Mouse (Mus musculus): Measurements from ENCODE around the gene Fam193a. TPM values are rescaled to one million over a fixed set of nuclear protein-coding genes. Genes with fewer than 3 reads are reported as not detected.

The Fam193a gene
- polyA plus RNA-seq, 1 experiment from 2014 or later: 17.8 TPM

DNA sequence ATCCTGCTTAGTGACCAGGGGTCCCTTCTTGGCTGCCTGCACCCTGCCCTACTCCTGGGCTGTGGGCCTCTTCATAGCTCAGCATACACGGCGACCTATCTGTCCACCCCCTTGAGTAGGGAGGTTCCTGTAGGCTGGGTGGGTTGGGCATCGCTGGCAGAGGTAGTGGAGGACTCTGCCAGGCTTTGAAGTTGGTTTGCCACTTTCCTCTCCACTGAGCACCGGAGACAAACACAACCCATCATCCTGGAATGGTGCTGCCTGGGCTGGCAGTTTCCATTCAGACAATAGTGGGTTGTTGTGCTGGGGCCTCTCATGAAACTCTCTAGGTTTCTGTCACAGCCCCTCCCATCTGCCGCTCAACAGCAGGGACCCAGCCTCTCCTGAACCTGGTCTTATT, 160.4 kb downstream of the Fam193a start:
- Histone ChIP-seq H3K4me1 (no peaks in the 10 kb centered on the region), H3K4me2 (replicated peaks) (no peak overlapping the region), H3K9me3 (replicated peaks) (no peaks in the 10 kb centered on the region), H3K9ac (no peak overlapping the region), H3K27ac (no peak overlapping the region), H3K4me3 (no peak overlapping the region), H3K36me3 (no peaks in the 10 kb centered on the region), H3K27me3 (peaks cover 12% of the 10 kb centered on the region)
- no peak for ATAC-seq (ENCODE audit: low FRiP score)
- WGBS: 76% methylated on average over 5 of the region's 5 CpGs

- ATAC-seq (ENCODE audit: low FRiP score): no peak
- no peak overlapping the region for H3K4me2 ChIP-seq (replicated peaks)
- no peaks in the 10 kb centered on the region for H3K36me3 ChIP-seq
- no peak overlapping the region for H3K4me3 ChIP-seq
- H3K9me3 ChIP-seq (replicated peaks): no peaks in the 10 kb centered on the region
- peaks cover 12% of the 10 kb centered on the region for H3K27me3 ChIP-seq
- H3K9ac ChIP-seq: no peak overlapping the region
- H3K4me1 ChIP-seq: no peaks in the 10 kb centered on the region
- WGBS: 46% methylated on average over 4 of the region's 4 CpGs
- H3K27ac ChIP-seq: no peak overlapping the region
Observed at GRCm38 (mm10) chr5:34530687-34531086, 161.0 kb downstream of the Fam193a start.

GRCm38 (mm10) chr5:34533066-34533465, 163.3 kb downstream of the Fam193a start:
- Histone ChIP-seq H3K4me2 (replicated peaks) (no peak overlapping the region), H3K9me3 (replicated peaks) (no peaks in the 10 kb centered on the region), H3K27ac (no peak overlapping the region), H3K27me3 (no peaks in the 10 kb centered on the region), H3K4me3 (no peak overlapping the region), H3K4me1 (no peaks in the 10 kb centered on the region), H3K36me3 (no peaks in the 10 kb centered on the region), H3K9ac (no peak overlapping the region)
- WGBS: 71% methylated on average over 5 of the region's 5 CpGs
- no peak for ATAC-seq (ENCODE audit: low FRiP score)

- H3K4me2 ChIP-seq (replicated peaks): no peak overlapping the region
- no peak overlapping the region for H3K4me3 ChIP-seq
- H3K27me3 ChIP-seq: no peaks in the 10 kb centered on the region
- 69% methylated on average over 3 of the region's 3 CpGs for WGBS
- no peak overlapping the region for H3K9ac ChIP-seq
- ATAC-seq (ENCODE audit: low FRiP score): no peak
- H3K27ac ChIP-seq: no peak overlapping the region
- H3K36me3 ChIP-seq: no peaks in the 10 kb centered on the region
- no peaks in the 10 kb centered on the region for H3K4me1 ChIP-seq
- no peaks in the 10 kb centered on the region for H3K9me3 ChIP-seq (replicated peaks)
Observed at GRCm38 (mm10) chr5:34533820-34534219, 164.1 kb downstream of the Fam193a start.

- Histone ChIP-seq H3K36me3 (no peaks in the 10 kb centered on the region), H3K27ac (no peak overlapping the region), H3K4me2 (replicated peaks) (no peak overlapping the region), H3K4me3 (no peak overlapping the region), H3K27me3 (no peaks in the 10 kb centered on the region), H3K9ac (no peak overlapping the region), H3K4me1 (no peaks in the 10 kb centered on the region), H3K9me3 (replicated peaks) (no peaks in the 10 kb centered on the region)
- no peak for ATAC-seq (ENCODE audit: low FRiP score)
- 83% methylated on average over 5 of the region's 5 CpGs for WGBS
Observed at GRCm38 (mm10) chr5:34534776-34535581, 165.2 kb downstream of the Fam193a start.

- 82% methylated on average over 7 of the region's 7 CpGs for WGBS
- Histone ChIP-seq H3K27ac (no peak overlapping the region), H3K9ac (no peak overlapping the region), H3K9me3 (replicated peaks) (no peaks in the 10 kb centered on the region), H3K36me3 (no peaks in the 10 kb centered on the region), H3K4me1 (no peaks in the 10 kb centered on the region), H3K27me3 (no peaks in the 10 kb centered on the region), H3K4me2 (replicated peaks) (no peak overlapping the region), H3K4me3 (no peak overlapping the region)
- no peak for ATAC-seq (ENCODE audit: low FRiP score)
Observed at GRCm38 (mm10) chr5:34535831-34536230, 166.1 kb downstream of the Fam193a start.

Other genes with a start within 250 kb of the Fam193a start
- 0.41 and 0.51 TPM in 2 replicates for gene Poln, start 200.5 kb upstream of the Fam193a start, polyA plus RNA-seq (2016; fragmentation: Nextera tagmentation; extraction: Ambion mirVana)
- 33.5 and 33.8 TPM in 2 replicates for gene Haus3, start 200.4 kb upstream of the Fam193a start, polyA plus RNA-seq (2016; fragmentation: Nextera tagmentation; extraction: Ambion mirVana)
- gene Mxd4, start 182.2 kb upstream of the Fam193a start, polyA plus RNA-seq (2016; fragmentation: Nextera tagmentation; extraction: Ambion mirVana): 33.2 and 36.5 TPM in 2 replicates
- gene Zfyve28, start 81.5 kb upstream of the Fam193a start, polyA plus RNA-seq (2016; fragmentation: Nextera tagmentation; extraction: Ambion mirVana): 2.9 and 4.1 TPM in 2 replicates
- gene Cfap99, start 81.3 kb upstream of the Fam193a start, polyA plus RNA-seq (2016; fragmentation: Nextera tagmentation; extraction: Ambion mirVana): 0.09 and 0.25 TPM in 2 replicates
- 158 and 159 TPM in 2 replicates for gene Rnf4, start 33.6 kb upstream of the Fam193a start, polyA plus RNA-seq (2016; fragmentation: Nextera tagmentation; extraction: Ambion mirVana)
- 7.1 and 8.6 TPM in 2 replicates for gene Tnip2, start 144.1 kb downstream of the Fam193a start, polyA plus RNA-seq (2016; fragmentation: Nextera tagmentation; extraction: Ambion mirVana)
- 17.5 and 17.8 TPM in 2 replicates for gene Sh3bp2, start 155.9 kb downstream of the Fam193a start, polyA plus RNA-seq (2016; fragmentation: Nextera tagmentation; extraction: Ambion mirVana)
- gene Add1, start 203.7 kb downstream of the Fam193a start, polyA plus RNA-seq (2016; fragmentation: Nextera tagmentation; extraction: Ambion mirVana): 223 and 226 TPM in 2 replicates